8 mouse cellular contexts compared by ENCODE assay signal in genomic region chr5:43422815-43423687, GRCm38 (mm10).
DNase-seq lines count a peak whose midpoint lies in the region; TF ChIP-seq lines count a peak whose summit lies in the region.

No protein-coding gene starts in this region.

- H3K9me3 ChIP-seq in forebrain, embryonic 10.5 days: no peaks in the 10 kb centered on the region

- H3K27ac ChIP-seq in forebrain, embryonic 10.5 days: no peak overlapping the region

- H3K4me1 ChIP-seq in forebrain, embryonic 10.5 days: no peaks in the 10 kb centered on the region
- H3K4me1 ChIP-seq in lung, adult 2 months (ENCODE audit: control insufficient read depth, insufficient read depth, low read length): no peaks in the 10 kb centered on the region; the same call in 1 of the 2 replicates

- peak; percentile 81 for DNase-seq in ES-CJ7 (ENCODE audit: low read depth, low spot score)
- peak; percentile 90 for DNase-seq in brain, adult 2 months (ENCODE audit: low read depth, low spot score)
- DNase-seq in forebrain, embryonic 10.5 days (ENCODE audit: extremely low spot score, low spot score): peak; percentile 51
- peak; percentile 62 to 68 for DNase-seq in heart, postnatal 36 days
- peak; percentile 87 for DNase-seq in layer of hippocampus, adult 11-12 months (ENCODE audit: low spot score)
- DNase-seq in lung, adult 2 months: peak; percentile 30
- DNase-seq in ovary, adult 18-20 months (ENCODE audit: low spot score): peak; percentile 27
- peak; percentile 75 for DNase-seq in thymus, postnatal 14 days

- no peaks in the 10 kb centered on the region for H3K36me3 ChIP-seq in forebrain, embryonic 10.5 days (replicated peaks)

- 82% methylated on average over 9 of the region's 9 CpGs for WGBS in forebrain, embryonic 10.5 days
- WGBS in lung, adult 2 months: 73% methylated on average over 9 of the region's 9 CpGs

- H3K27me3 ChIP-seq in forebrain, embryonic 10.5 days (ENCODE audit: poor library complexity, severe bottlenecking): no peaks in the 10 kb centered on the region

- no peak overlapping the region for H3K4me3 ChIP-seq in forebrain, embryonic 10.5 days
- H3K4me3 ChIP-seq in lung, adult 2 months (replicated peaks; ENCODE audit: extremely low read depth, low read depth, low read length): no peak overlapping the region

- intact Hi-C loops in heart, postnatal 36 days (cut with DNase I): loop anchor here (2.0 to 5.0 kb wide), 2 partner anchors 79 to 212 kb away; no protein-coding TSS in a partner anchor

- TF ChIP-seq CTCF in lung, adult 2 months (IDR thresholded peaks at IDR 0.05; ENCODE audit: insufficient read depth, low read length): peak; percentile 32; the same call in 1 of the 2 replicates

- no peak for TF ChIP-seq POLR2A in lung, adult 2 months (IDR thresholded peaks at IDR 0.05; ENCODE audit: borderline replicate concordance, extremely low read depth, low read depth, low read length)

Comparison
In these comparisons a context has a peak if more than half of its experiments do, and no peak if none do; other contexts are left out.
1. DNase-seq: peak in every context shown above with its lines; median percentile 90 in brain, adult 2 months; 87 in layer of hippocampus, adult 11-12 months; 81 in ES-CJ7; 75 in thymus, postnatal 14 days; 65 in heart, postnatal 36 days; 51 in forebrain, embryonic 10.5 days; 30 in lung, adult 2 months; 27 in ovary, adult 18-20 months.